12 mouse cellular contexts compared by ENCODE assay signal in the genomic region with DNA sequence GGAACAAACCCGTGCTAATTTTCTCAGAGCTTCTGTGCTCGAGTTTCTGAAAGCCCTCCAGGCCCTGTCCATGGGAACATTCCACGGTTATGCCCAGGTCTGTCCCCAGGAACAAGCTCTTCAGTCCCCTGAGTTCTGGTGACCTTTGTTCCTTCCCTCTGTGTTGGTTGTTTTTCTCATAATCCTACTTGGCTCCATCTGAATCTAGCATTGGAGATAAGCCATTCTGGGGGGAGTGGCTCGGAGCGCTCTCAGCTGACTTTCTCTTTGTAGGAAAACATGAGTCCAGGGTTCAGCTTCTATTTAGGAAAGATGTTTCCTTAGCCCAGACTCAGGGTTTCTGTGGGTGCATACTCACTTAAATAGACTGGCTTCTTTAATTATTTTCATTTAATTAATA. TPM values are rescaled to one million over a fixed set of nuclear protein-coding genes. Genes with fewer than 3 reads are reported as not detected.
A peak's percentile ranks its signal among the peaks of the same experiment; 100 is the strongest.
DNase-seq lines count a peak whose midpoint lies in the region.
"Had no signal": no experiment of that assay in that cellular context is flagged by ENCODE, and none has a peak within 500 bp of the region (broad histone marks: within the 10 kb centered on the region; RNA-seq: fewer than 3 reads in every experiment).

No protein-coding gene starts in this region.

- no peak overlapping the region for H3K27ac ChIP-seq in heart, embryonic 10.5 days
- peak overlapping the region; percentile 76 for H3K27ac ChIP-seq in brown adipose tissue, adult 24 weeks (replicated peaks; ENCODE audit: low read depth, low read length)

- peak; percentile 43 for DNase-seq in heart, adult 8-10 months (ENCODE audit: low spot score)
- DNase-seq in heart, embryonic 10.5 days (ENCODE audit: low spot score), result no peak
- DNase-seq in heart, postnatal 10 days, result peak; percentile 9 to 12
- peak; percentile 41 to 62 for DNase-seq in kidney, postnatal 36 days
- DNase-seq in natural killer cell, adult 2 months (ENCODE audit: low spot score in 2 of 2), result no peak
- no peak for DNase-seq in frontal cortex, postnatal 14 days (ENCODE audit: low spot score in 2 of 2)
- DNase-seq: layer of hippocampus, postnatal 36 days; lung, adult 2 months; right cerebral cortex, postnatal 4 days had no signal

- H3K36me3 ChIP-seq in heart, embryonic 10.5 days, result no peaks in the 10 kb centered on the region

- no peak overlapping the region for H3K4me3 ChIP-seq in heart, embryonic 10.5 days
- no peak overlapping the region for H3K4me3 ChIP-seq in brown adipose tissue, adult 24 weeks (ENCODE audit: insufficient read depth, low read depth, low read length)

- H3K27me3 ChIP-seq in heart, embryonic 10.5 days (ENCODE audit: insufficient read depth, poor library complexity, severe bottlenecking), result no peaks in the 10 kb centered on the region
- H3K27me3 ChIP-seq: CH12.LX had no signal

- intact Hi-C loops in heart, postnatal 10 days (cut with DNase I), result no loop called here

- H3K9me3 ChIP-seq in heart, embryonic 10.5 days, result no peaks in the 10 kb centered on the region

- 77% methylated on average over 5 of the region's 5 CpGs for WGBS in heart, embryonic 10.5 days

- no peaks in the 10 kb centered on the region; the same call in 1 of the 2 replicates for H3K4me1 ChIP-seq in heart, embryonic 10.5 days
- H3K4me1 ChIP-seq in brown adipose tissue, adult 24 weeks (ENCODE audit: control insufficient read depth, insufficient read depth, insufficient read length, low read length), result no peaks in the 10 kb centered on the region; the same call in 1 of the 2 replicates

RNA-seq across cellular contexts. Expression of a gene that starts 58.7 kb away (rescaled TPM):
- total RNA-seq in heart, adult 8-10 months (2022), result 10 to 100 TPM; 63.1 to 76.8 (median 70.8) TPM
- polyA plus RNA-seq in heart, embryonic 10.5 days (2016; fragmentation: Nextera tagmentation; extraction: Ambion mirVana), result 7.3 and 7.5 TPM in 2 replicates
- polyA plus RNA-seq in brown adipose tissue, adult 24 weeks (2012; ENCODE audit: insufficient read depth, insufficient read length, missing spikeins), result 1.7 and 4.0 TPM in 2 replicates
- 10 to 100 TPM; 69.9 to 71.6 TPM for total RNA-seq in heart, postnatal 10 days (2021)
- polyA plus RNA-seq: inflammation-experienced regulatory T-cells, adult 6 months had no signal

Comparison
In these comparisons a context has a peak if more than half of its experiments do, and no peak if none do; other contexts are left out.
1. DNase-seq: peak in heart, adult 8-10 months (single experiment), heart, postnatal 10 days (2 of 2) and kidney, postnatal 36 days (2 of 2); none in heart, embryonic 10.5 days (single experiment), natural killer cell, adult 2 months (0 of 2) and frontal cortex, postnatal 14 days (0 of 2).